Mouse (Mus musculus) 3T3-L1 (cell line): Measurements from ENCODE around the gene Gm7324.
"Not testable (repeated sequence)": the region's sequence is repeated elsewhere in the genome, so short reads cannot be mapped to it uniquely, and the experiment has no call there.

ENCODE experiments used
- DNase-seq: peaks from one replicate; pipeline ENCODE4 v3.0.0-alpha.2; 2015; ENCODE audit warnings: low read depth, low spot score

The Gm7324 gene

GRCm38 (mm10) chr14:43697621-43698020 lies at the start of gene Gm7324:
Gene Gm7324, plus strand, starts transcription at chr14:43697828.
- peak; percentile 35 for DNase-seq

GRCm38 (mm10) chr14:43677099-43677498 lies 20.5 kb upstream of the Gm7324 start, which contains the start of gene Gm8165:
Gene Gm8165, minus strand, starts transcription at chr14:43677199.
- not testable (repeated sequence) for DNase-seq

GRCm38 (mm10) chr14:43727385-43727784 lies 29.8 kb downstream of the Gm7324 start, which contains the start of gene Gm16506:
Gene Gm16506, minus strand, starts transcription at chr14:43727485.
- not testable (repeated sequence) for DNase-seq

GRCm38 (mm10) chr14:43747566-43747965 lies 49.9 kb downstream of the Gm7324 start, which contains the start of gene Gm6526:
Gene Gm6526, plus strand, starts transcription at chr14:43747866.
- DNase-seq: not testable (repeated sequence)
